Mouse (Mus musculus) ES-E14 (cell line): ENCODE results near the gene Tbrg4.

ENCODE experiments used
- CHD2 ChIP-seq: IDR thresholded peaks from 2 replicates; pipeline ENCODE4 v1.6.1; 2014; ENCODE audit warnings: mild to moderate bottlenecking, low read depth, low read length, inconsistent platforms
- HCFC1 ChIP-seq: IDR thresholded peaks from 2 replicates; pipeline ENCODE4 v1.6.1; 2012; ENCODE audit warnings: low read length, inconsistent platforms, borderline replicate concordance; ENCODE audit not compliant: insufficient read depth
- MAFK ChIP-seq: IDR thresholded peaks from 2 replicates; pipeline ENCODE4 v1.6.1; 2014; ENCODE audit warnings: mild to moderate bottlenecking, low read depth, low read length, inconsistent platforms; ENCODE audit not compliant: insufficient read depth

DNA sequence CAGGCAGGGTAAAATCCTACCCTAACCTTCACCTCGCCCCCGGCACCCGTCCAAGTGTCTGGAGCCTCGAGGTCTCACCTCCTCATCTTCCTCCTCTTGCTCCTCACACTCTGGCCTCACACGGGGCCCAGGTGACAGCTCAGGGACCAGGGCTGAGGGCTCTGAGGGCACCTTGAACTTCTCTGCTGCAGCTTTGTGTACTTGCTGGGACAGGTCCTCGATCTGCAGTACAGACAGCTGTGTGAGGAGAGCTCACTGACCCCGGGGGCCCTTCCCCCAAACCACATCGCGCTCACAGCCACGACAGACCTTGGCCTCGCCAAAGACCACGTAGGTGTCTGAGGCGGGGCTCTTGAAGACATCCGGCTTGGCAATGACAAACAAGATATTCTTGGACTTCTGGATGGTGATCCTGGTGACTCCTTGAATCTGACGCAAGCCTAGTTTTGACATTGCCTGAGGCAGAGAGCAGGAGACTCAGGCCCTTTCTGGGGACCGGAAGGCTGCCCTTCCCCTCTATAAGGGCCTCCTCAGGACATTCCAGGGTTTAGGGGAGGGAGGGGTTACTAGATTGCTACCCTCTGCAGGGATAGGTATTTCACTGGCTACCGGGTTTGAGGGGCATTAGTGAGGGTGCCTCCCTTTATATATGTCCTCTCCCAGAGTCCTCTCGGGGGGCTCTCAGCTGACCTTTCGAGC lies 27.5 kb downstream of the Tbrg4 start:
- TF ChIP-seq CHD2 (no peak), HCFC1 (no peak), MAFK (no peak)
